Mouse (Mus musculus) stomach, embryonic 14.5 days (tissue): ENCODE results near the gene Grm7. TPM values are rescaled to one million over a fixed set of nuclear protein-coding genes. Genes with fewer than 3 reads are reported as not detected.

Experiments used
- ATAC-seq: fragments of 200-750 bp; cut with Nextera tagmentation; 2 replicates; pipeline ENCODE4 v1.8.0; 2017; ENCODE audit warnings: low read depth, moderate TSS enrichment; ENCODE audit not compliant: insufficient number of reproducible peaks, insufficient read depth, low FRiP score
- H3K27ac ChIP-seq: fragments of 300-500 bp; sonication (generic); 2 replicates; pipeline ENCODE4 v1.5.1; 2014; ENCODE audit warnings: mild to moderate bottlenecking, low read length, moderate library complexity, mixed read lengths
- H3K27me3 ChIP-seq: fragments of 300-500 bp; sonication (generic); 2 replicates; pipeline ENCODE4 v1.6.1; 2014; ENCODE audit warnings: low read length, control low read depth, mixed read lengths; ENCODE audit not compliant: control insufficient read depth, insufficient read depth
- H3K36me3 ChIP-seq: fragments of 300-500 bp; sonication (generic); 2 replicates; pipeline ENCODE4 v1.6.1; 2014; ENCODE audit warnings: mild to moderate bottlenecking, control low read depth, low read length, moderate library complexity, mixed read lengths; ENCODE audit not compliant: control insufficient read depth, insufficient read depth
- H3K4me1 ChIP-seq: fragments of 300-500 bp; sonication (generic); 2 replicates; pipeline ENCODE4 v1.6.1; 2014; ENCODE audit warnings: low read length, control low read depth, mixed read lengths; ENCODE audit not compliant: control insufficient read depth, insufficient read depth
- H3K4me2 ChIP-seq: fragments of 300-500 bp; sonication (generic); replicated peaks from 2 replicates; pipeline ENCODE4 v1.6.1; 2014; ENCODE audit warnings: low read depth, low read length, control low read depth
- H3K4me3 ChIP-seq: fragments of 300-500 bp; sonication (generic); 2 replicates; pipeline ENCODE4 v1.5.1; 2014; ENCODE audit warnings: low read depth, low read length, control low read depth
- H3K9ac ChIP-seq: fragments of 300-500 bp; sonication (generic); replicated peaks from 2 replicates; pipeline ENCODE4 v1.6.1; 2014; ENCODE audit warnings: low read depth, mild to moderate bottlenecking, control low read depth, low read length, moderate library complexity, mixed read lengths
- H3K9me3 ChIP-seq: fragments of 300-500 bp; sonication (generic); 2 replicates; pipeline ENCODE4 v1.6.1; 2016; ENCODE audit warnings: low read depth, low read length, control low read depth; ENCODE audit not compliant: control insufficient read depth
- WGBS: fragments of 180-500 bp; shearing (Covaris S2); extraction: QIAGEN DNeasy Blood & Tissue Kit; methylation state at CpG from one replicate; pipeline ENCODE4 v1.1.7; 2014; 5-methylcytosine and 5-hydroxymethylcytosine counted together
- polyA plus RNA-seq: library from polyadenylated mRNA; unstranded; fragments of >200 nt; fragmentation: Nextera tagmentation; extraction: Ambion mirVana; gene quantifications from 2 replicates; pipeline ENCODE4 v1.2.1, GENCODE M21; 2014

Gene Grm7
- 3.3 and 3.6 TPM in 2 replicates for polyA plus RNA-seq

- WGBS: under 1% methylated on average over 65 of the region's 65 CpGs
- ATAC-seq: peak; percentile 62; the same call in 1 of the 2 replicates
- Histone ChIP-seq H3K4me2 (peak within 1 kb of the TSS; percentile 72), H3K27me3 (peaks cover 16% of the 10 kb centered on the region; the same call in 1 of the 2 replicates), H3K36me3 (no peaks in the 10 kb centered on the region), H3K4me3 (peak within 1 kb of the TSS; percentile 44), H3K9ac (no peak within 1 kb of the TSS), H3K4me1 (no peaks in the 10 kb centered on the region; the same call in 1 of the 2 replicates), H3K27ac (no peak within 1 kb of the TSS), H3K9me3 (no peaks in the 10 kb centered on the region)
Observed at GRCm38 (mm10) chr6:110645411-110646361, at the start of gene Grm7. Gene Grm7, plus strand, starts transcription at chr6:110645581.

DNA sequence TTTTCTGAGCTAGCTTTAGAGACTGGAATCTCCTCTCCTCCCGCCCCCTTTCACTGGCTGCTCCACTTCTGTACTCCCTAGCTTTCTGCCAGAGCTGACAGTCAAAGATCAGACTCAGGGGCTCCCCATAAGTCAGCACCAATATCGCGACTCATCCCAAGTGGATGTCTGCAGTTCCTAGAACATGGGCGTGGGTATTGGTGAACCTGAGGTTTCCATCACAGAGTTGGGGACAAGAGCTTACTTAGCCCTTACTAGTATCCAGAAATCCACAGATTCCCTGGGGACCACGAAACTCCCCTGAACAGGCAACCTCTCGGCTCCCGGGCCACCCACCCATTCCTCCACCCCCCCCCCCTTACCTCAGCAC, 355 bp upstream of the Grm7 start:
- no peak overlapping the region for H3K27ac ChIP-seq
- WGBS: 4% methylated on average over 7 of the region's 7 CpGs
- H3K9ac ChIP-seq: no peak overlapping the region
- H3K4me2 ChIP-seq: peak overlapping the region; percentile 72
- ATAC-seq: peak; percentile 30; the same call in 1 of the 2 replicates
- no peaks in the 10 kb centered on the region for H3K36me3 ChIP-seq
- peaks cover 16% of the 10 kb centered on the region; the same call in 1 of the 2 replicates for H3K27me3 ChIP-seq
- H3K9me3 ChIP-seq: no peaks in the 10 kb centered on the region
- H3K4me1 ChIP-seq: no peaks in the 10 kb centered on the region; the same call in 1 of the 2 replicates
- peak overlapping the region; percentile 44 for H3K4me3 ChIP-seq

DNA sequence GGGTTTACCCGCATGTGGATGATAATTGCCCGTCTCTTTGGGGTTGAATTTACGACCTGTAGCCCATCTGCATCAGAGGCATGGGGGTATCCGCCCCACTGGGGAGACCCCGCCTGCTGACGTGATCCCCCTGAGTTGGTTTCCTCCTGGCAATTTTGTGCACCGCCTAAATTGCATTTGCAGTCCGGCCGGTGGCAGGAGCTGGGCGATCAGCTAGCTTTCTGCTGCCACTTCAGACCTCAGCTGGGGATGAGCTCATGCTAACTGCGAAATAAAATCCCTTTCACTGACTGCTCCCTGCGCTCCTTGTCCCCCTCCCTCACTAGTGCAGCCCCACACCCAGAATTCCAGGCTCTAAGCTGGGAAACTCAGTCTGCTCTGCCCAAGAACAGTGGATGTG, 1.5 kb downstream of the Grm7 start:
- Histone ChIP-seq H3K9ac (no peak overlapping the region), H3K36me3 (no peaks in the 10 kb centered on the region), H3K4me3 (peak overlapping the region; percentile 44), H3K4me2 (peak overlapping the region; percentile 72), H3K9me3 (no peaks in the 10 kb centered on the region), H3K4me1 (no peaks in the 10 kb centered on the region; the same call in 1 of the 2 replicates), H3K27ac (no peak overlapping the region), H3K27me3 (peaks cover 16% of the 10 kb centered on the region; the same call in 1 of the 2 replicates)
- 3% methylated on average over 12 of the region's 12 CpGs for WGBS
- no peak for ATAC-seq

GRCm38 (mm10) chr6:110649227-110649626, 3.8 kb downstream of the Grm7 start:
- Histone ChIP-seq H3K4me2 (no peak overlapping the region), H3K4me3 (no peak overlapping the region), H3K4me1 (no peaks in the 10 kb centered on the region; the same call in 1 of the 2 replicates), H3K27me3 (peaks cover 16% of the 10 kb centered on the region; the same call in 1 of the 2 replicates), H3K27ac (no peak overlapping the region), H3K9me3 (no peaks in the 10 kb centered on the region), H3K9ac (no peak overlapping the region), H3K36me3 (no peaks in the 10 kb centered on the region)
- no peak for ATAC-seq
- 79% methylated on average over 1 of the region's 1 CpGs for WGBS

DNA sequence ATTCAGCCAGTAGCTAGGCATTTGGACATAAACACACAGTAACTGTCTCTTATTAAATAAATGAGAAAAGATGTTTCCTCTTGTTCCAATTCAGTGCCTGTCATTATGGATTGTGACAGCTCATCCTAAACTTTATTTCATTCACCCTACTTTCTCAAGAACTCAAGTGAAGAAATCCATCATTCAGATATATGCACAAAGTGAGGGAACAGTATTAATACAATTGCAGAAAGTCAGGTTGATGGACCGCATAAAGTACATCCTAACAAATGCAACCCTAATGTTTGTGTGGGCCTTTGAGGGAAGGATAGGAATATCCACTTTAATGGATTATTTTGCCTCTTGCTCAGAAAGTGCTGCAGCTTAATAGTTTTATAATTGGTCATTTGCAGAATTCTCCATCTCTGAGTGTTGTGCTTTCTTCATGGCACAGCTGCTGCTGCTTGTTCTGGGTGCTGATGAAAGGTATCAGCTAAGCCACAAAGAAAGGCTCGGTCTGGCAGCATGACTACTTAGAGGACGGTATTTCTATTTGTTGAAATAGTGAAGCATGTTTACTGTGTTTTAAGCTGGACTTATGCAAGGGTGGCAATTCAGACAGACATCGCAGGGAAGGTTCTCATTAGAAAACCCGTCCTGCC, 8.1 kb downstream of the Grm7 start:
- H3K4me2 ChIP-seq: no peak overlapping the region
- no peaks in the 10 kb centered on the region for H3K4me1 ChIP-seq
- H3K27ac ChIP-seq: no peak overlapping the region
- H3K9me3 ChIP-seq: no peaks in the 10 kb centered on the region
- no peaks in the 10 kb centered on the region for H3K36me3 ChIP-seq
- ATAC-seq: no peak
- H3K4me3 ChIP-seq: no peak overlapping the region
- WGBS: 65% methylated on average over 5 of the region's 5 CpGs
- no peaks in the 10 kb centered on the region for H3K27me3 ChIP-seq
- no peak overlapping the region for H3K9ac ChIP-seq

GRCm38 (mm10) chr6:110664436-110664835, 19.1 kb downstream of the Grm7 start:
- WGBS: 93% methylated on average over 1 of the region's 1 CpGs
- no peak overlapping the region for H3K9ac ChIP-seq
- no peak for ATAC-seq

GRCm38 (mm10) chr6:110668447-110668846, 23.1 kb downstream of the Grm7 start:
- Histone ChIP-seq H3K9me3 (no peaks in the 10 kb centered on the region), H3K4me1 (no peaks in the 10 kb centered on the region), H3K27ac (no peak overlapping the region), H3K27me3 (no peaks in the 10 kb centered on the region), H3K4me2 (no peak overlapping the region), H3K9ac (no peak overlapping the region), H3K36me3 (no peaks in the 10 kb centered on the region), H3K4me3 (no peak overlapping the region)
- WGBS: 57% methylated on average over 5 of the region's 5 CpGs
- no peak for ATAC-seq

More at GRCm38 (mm10) chr6:110664436-110664835, 19.1 kb downstream of the Grm7 start:
- H3K4me1 ChIP-seq: no peaks in the 10 kb centered on the region
- H3K27me3 ChIP-seq: no peaks in the 10 kb centered on the region
- H3K4me2 ChIP-seq: no peak overlapping the region
- H3K36me3 ChIP-seq: no peaks in the 10 kb centered on the region
- H3K4me3 ChIP-seq: no peak overlapping the region
- H3K9me3 ChIP-seq: no peaks in the 10 kb centered on the region
- H3K27ac ChIP-seq: no peak overlapping the region

DNA sequence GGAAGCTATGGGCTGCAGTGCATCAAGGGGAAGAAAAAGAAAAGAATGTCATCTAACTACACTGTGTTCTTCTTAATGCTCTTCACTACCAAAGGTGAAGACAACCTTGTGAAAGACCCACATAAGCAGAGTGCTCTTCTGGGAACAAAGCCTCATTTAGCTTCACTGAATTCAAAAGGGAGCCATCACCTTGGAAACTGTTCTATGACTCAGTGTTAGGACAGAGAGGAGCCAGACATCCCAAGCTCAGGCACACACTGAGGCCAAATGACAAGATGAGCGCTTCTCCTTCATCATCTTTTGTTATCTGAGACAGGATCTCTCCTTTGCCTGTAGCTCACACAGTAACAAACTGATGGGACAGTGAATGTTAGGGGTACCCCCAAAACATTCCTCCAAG, 45.6 kb downstream of the Grm7 start:
- ATAC-seq: no peak
- Histone ChIP-seq H3K27ac (no peak overlapping the region), H3K4me2 (no peak overlapping the region), H3K9ac (no peak overlapping the region), H3K36me3 (no peaks in the 10 kb centered on the region), H3K4me1 (no peaks in the 10 kb centered on the region), H3K9me3 (no peaks in the 10 kb centered on the region), H3K27me3 (no peaks in the 10 kb centered on the region), H3K4me3 (no peak overlapping the region)
- WGBS: 94% methylated on average over 1 of the region's 1 CpGs
